Mouse (Mus musculus): ENCODE data around the gene Gstm2.
"Not testable (repeated sequence)": the region's sequence is repeated elsewhere in the genome, so short reads cannot be mapped to it uniquely, and the experiment has no call there.

The Gstm2 gene

DNA sequence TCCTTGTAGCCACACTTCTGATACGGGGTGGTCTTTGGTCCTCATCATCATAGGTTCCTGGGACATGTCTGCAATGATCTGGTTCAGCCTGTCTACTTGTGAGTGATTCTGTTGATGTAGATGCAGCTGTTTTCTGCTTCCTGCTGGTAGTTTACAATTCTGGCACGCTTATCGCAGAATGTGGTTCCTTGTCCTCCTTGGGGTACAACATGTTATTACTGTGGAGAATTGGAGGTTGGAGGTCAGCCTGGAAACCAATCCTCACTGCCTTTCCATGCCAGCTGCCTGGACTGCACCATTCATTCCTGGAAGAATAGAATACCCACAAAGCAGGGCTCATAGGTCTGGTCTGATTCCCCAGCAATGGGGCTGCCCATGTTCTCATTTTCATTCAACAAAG, 13.2 kb upstream of the Gstm2 start:
- no peak for ATAC-seq (ENCODE audit: insufficient number of reproducible peaks, low FRiP score, low TSS enrichment)

DNA sequence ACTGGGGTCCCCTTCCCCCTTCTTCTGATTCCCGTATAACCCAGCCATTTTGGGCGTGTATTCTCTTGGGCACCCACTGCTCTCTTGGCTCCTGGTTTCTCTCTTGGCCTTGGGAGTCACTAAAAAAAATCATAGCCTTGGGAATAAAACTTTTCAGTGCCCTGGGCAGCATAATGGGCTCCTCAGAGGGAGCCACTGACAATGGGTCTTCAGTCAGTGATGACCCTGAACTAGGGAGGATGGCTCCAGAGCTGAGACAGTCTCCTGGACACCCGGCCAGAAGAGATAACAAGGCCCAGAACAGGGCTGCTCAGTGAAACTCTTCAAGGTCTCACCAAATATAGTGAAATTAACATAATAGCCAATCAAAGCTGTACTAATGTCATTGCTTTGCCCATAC, 12.3 kb upstream of the Gstm2 start:
- ATAC-seq (ENCODE audit: insufficient number of reproducible peaks, low FRiP score, low TSS enrichment) = no peak

DNA sequence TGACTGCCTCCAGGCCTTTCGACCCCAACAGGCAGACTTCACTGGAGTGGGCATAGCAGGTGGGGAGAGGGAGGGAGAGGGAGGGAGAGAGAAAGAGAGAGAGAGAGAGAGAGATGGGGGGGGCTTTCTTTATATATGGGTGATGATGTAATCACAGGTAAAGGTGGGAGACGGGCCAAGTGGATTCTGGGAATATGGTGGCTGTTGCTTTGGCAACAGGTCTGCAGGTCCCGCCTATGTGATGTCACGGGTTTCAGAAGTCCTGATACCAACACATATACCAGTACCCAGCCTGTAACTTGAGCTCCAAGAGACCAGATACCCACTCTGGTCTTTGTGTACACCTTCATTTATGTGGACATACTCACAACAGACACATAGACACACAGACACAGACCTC, 10.3 kb upstream of the Gstm2 start:
- ATAC-seq (ENCODE audit: insufficient number of reproducible peaks, low FRiP score, low TSS enrichment) = no peak

DNA sequence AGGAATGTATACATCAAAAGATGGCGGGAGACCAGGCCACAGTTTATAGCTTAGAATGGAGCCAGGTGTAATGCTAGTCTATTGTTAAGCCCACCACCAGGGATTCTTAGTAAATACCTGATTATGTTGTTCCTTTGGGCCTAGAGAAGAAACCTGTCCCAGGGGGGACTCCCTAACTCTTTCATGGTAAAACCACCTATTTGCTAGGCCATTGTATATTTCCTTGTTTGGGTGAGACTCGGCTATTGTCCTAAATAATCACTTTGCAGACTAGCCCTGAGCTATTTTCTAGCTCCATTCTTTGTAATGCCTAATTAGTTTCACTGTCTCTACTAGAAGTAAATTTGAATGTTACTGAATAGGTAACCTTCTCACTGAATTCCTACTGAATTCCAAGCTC, 9.7 kb upstream of the Gstm2 start:
- not testable (repeated sequence) for ATAC-seq (ENCODE audit: insufficient number of reproducible peaks, low FRiP score, low TSS enrichment)

DNA sequence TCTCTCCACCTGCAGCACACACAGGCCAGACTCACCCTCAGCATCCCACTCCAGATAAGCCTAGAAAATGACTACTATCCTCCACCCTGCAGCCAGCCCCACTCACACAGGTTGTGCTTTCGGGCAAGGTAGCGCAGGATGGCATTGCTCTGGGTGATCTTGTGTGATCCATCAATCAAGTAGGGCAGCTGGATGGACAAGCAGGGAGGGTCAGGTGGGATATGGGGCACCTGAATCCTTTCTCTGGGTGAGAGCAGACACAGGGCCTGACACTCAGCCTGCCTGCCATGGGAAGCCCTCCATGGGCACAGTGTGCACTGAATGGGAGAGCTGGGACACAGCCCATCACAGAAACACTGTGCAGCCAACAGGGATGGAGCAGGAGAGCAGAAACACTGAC, 1.1 kb downstream of the Gstm2 start:
- ATAC-seq (ENCODE audit: insufficient number of reproducible peaks, low FRiP score, low TSS enrichment) = not testable (repeated sequence)

DNA sequence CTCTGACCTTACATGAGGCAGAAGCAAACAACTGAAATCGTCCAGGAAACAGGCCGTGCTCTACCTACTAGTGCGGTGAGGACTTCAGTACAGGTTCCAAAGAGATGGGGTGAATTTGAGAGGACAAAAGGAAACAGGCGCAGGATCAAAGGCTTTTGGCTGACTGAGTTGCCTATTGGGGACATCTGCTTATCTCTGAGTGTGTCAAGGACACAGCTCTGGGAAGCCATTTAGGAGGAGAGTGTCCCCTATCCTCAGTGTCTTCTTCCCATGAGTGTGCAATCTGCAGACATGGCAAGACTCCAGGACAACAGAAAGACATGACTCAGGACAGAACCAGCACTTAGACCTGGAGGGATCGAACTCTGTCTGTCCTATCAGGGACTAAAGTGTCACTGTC, 1.8 kb downstream of the Gstm2 start:
- no peak for ATAC-seq (ENCODE audit: insufficient number of reproducible peaks, low FRiP score, low TSS enrichment)

DNA sequence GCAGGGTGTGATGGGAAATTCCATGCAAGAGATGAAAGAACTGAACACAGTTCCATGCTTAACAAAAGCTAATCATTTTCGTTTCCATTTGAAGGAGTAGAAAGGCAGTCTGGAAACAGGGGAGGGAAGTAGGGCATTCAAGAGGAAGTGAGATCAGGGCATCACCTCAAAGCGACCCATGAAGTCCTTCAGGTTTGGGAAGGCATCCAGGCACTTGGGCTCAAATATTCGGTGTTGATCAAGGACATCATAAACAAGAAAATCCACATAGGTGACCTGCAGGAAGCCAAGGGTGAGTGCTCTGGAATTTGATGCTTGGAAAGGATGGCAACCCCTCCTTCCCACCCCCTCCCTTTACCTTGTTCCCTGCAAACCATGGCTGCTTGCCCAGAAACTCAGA, 2.5 kb downstream of the Gstm2 start:
- ATAC-seq (ENCODE audit: insufficient number of reproducible peaks, low FRiP score, low TSS enrichment) = no peak

DNA sequence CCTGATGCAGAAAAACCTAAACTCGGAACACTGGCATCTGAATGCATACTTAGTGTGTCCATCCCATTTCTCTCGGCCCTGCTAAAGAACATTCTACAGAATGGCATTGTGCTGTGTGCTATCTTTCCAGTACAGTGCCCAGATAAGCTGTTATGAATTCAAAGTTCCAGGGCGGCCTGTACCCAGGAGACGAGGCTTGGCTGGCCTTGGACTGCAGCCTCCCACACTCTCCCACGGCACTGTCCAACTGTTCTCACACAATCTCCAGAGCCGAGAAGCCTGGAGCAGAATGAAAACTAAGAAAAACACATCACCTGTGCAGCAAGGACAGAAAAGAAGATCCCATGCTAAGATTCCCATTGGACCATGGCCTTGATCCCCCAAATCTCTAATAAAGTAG, 3.5 kb downstream of the Gstm2 start:
- no peak for ATAC-seq (ENCODE audit: insufficient number of reproducible peaks, low FRiP score, low TSS enrichment)

DNA sequence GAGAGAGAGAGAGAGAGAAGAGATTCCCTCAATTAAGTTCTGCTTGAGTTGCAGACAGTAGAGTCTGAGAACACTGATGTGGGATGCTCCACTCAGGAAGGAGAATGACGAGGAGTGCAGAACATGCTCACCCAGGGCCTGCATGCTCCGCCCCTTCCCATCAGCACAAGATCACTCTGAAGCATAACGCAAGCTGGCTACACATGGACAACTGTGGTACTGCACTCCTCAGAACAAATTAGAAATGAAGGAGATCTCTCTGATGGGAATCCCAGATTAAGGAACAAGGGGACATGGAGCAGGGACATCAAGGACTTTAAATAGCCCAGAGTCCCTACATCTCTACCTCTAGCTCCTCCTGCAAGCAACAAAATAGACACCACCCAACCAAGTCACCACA, 5.0 kb downstream of the Gstm2 start:
- ATAC-seq (ENCODE audit: insufficient number of reproducible peaks, low FRiP score, low TSS enrichment) = no peak

DNA sequence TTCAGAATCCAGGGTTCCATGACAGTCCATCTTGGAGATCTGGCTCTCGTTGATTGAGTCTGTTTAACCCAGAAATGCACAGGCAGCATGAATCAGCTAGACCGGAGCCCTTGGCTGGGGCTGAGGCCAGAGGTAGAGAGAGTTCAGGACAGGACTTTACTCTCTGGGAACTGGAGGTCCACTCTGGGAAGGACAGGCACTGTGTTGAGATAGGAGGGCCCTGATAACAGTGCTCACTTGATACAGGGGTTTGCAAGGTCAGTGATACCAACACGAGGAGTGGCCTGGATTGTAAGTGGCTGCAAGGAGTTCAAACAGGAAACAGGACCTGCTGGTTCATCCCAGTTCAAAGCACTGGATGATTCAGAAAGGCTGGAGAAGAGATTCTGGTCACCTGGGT, 8.6 kb downstream of the Gstm2 start:
- ATAC-seq (ENCODE audit: insufficient number of reproducible peaks, low FRiP score, low TSS enrichment) = no peak

DNA sequence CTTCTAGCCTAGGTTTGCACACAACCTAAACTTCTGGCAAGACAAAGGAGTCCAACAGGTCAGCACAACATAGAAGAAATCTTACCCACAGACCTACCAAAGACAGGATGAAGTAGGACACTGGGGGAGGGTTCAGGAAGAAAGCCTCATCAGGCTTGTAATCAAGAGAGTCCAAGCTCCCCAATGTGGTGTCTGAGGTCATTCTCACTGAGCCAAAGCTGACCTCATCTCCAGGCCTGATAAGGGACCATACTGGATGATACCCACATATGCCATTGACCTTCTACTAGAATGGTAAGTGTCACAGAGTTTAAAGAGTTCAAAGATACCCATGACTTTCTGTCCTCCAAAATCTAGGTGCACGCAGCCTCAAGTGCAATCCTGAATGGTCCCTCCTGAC, 12.0 kb downstream of the Gstm2 start:
- no peak for ATAC-seq (ENCODE audit: insufficient number of reproducible peaks, low FRiP score, low TSS enrichment)

DNA sequence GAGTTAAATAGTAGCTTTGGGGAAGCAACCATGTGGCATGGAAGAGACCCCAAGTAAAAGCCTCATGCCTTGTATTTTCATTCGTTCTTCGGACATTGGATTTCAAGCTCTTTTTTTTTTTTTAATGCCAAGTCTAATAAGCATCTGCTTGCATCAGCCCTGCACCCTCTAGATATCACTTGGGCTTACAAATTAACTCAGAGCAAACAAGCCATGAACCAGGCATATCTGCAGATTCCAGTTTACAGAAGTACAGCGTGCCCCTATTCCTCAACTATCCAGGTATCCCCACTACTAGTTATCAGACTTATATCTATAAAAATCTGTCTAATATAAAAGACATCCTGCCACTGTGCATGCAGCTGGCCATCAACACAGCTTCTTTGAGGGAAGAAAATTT, 14.2 kb downstream of the Gstm2 start:
- no peak for ATAC-seq (ENCODE audit: insufficient number of reproducible peaks, low FRiP score, low TSS enrichment)

DNA sequence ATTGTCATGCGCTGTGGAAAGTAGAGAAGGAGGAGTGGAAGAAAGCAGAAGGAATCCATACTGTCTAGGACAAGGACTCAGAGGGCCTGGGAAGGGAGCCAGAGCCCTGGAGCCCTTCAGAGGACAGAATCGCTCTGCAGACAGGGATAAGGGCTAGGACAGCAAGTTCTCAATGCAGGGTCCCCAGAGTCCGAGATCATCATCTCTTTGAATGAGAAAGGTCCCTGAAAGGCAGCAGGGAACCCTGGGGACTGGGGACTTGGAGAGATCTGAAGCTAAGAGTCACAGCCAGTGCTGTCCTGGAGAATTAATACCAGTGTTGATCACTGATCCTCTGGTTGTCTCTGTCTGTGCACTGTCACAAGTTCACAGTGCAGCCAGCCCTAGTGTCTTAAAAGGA, 15.2 kb downstream of the Gstm2 start:
- not testable (repeated sequence) for ATAC-seq (ENCODE audit: insufficient number of reproducible peaks, low FRiP score, low TSS enrichment)

DNA sequence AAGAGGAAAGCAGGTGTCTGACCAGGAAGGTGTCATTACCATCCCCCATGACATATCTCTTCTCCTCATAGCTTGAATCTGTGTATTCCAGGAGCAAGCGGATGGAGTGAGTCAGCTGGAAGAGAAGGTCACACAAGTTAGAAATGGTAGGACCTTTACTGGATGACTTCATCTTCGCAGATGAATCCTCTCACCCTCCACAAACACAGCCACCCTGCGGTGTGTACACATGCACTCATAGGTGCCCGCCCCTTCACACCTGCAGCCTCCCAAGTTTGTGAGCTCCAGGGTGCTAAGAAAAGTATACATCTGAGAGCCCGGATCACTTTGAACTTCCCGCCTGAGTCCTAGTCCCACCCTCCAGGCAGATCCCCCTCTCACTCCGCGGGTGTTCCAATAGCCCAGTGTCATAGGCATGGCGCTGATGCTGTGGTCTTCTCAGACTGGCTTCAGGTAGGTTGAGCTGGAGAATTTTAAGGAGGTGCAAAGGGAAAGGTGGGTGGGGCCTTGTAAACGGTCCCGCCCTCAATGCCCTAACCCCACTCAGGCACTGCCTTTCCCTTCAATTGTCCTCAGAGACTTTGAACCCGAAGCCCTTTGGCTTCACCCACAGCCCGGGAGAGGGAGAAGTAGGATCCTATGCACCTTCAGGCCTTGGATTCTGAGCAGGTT, 17.4 kb downstream of the Gstm2 start, which contains the start of gene Gstm3:
Gene Gstm3 (minus strand): TSS at position 560 of the 672 bp plus-strand sequence.
- ATAC-seq (ENCODE audit: insufficient number of reproducible peaks, low FRiP score, low TSS enrichment) = no peak

DNA sequence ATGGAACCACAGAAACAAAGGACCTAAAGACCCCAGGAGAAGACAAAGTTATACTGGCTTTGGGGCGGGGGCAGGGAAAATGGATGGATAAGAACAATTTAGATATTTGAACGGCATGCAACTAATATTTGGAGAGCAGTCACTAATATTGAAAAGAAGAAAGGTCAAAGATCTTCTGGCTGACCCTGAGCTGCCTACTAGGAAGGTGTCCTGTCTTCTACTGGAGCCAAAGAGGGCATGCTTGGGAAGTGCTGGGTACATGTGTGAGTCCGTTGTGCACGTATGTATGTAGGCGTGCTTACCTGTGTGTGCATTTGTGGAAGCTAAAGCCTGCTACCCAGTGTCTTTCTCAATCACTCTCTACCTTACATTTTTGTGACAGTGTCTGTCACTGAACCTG, 19.6 kb downstream of the Gstm2 start:
- no peak for ATAC-seq (ENCODE audit: insufficient number of reproducible peaks, low FRiP score, low TSS enrichment)

DNA sequence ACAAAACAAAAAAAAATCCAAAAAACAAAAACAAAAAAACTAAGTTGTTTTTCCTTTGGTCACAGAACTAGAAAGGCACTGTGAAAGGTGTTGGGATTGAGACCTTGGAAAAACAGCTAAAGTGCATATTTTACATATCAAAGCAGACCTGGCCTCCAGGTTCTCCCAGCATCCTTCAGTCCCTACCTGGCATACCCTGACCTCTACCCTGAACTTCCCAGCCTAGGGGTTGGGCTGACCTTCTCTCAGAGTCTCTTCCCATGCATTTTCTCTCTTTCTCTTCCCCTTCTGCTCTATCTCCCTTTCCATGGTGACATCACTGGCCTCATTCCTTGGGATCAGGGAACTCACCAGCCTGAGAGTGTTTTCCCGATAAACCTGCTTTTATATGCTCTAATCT, 20.7 kb downstream of the Gstm2 start:
- no peak for ATAC-seq (ENCODE audit: insufficient number of reproducible peaks, low FRiP score, low TSS enrichment)

DNA sequence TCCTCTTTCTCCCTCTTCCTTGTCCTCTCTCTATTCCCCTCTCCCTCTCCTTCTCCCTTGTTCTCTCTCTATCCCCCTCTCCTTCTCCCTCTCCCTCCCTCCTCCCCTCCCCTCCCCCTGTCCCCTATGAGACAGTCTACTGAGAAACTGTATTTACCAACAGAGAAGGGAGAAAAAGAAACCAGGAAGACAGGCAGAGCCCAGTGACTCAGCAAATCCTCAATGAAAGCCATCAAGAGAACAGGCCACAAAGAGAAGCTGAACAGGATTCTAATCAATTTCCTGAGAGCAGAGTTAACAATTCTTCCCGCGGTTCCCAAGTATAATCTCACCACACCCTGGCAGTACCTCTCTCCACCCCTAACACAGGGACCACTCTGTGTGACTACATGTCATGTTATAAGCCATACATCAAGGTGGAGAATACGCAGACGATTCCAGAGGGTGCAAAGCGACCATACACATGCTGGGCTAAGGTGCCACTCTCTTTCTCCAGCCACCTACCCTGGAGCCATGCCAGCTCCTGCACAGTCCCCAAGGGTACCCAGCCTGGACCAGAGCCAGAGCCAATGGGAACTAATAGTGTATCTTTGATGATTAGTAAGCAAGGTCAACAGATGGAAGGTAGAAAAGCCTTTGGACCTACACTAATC, 21.5 kb downstream of the Gstm2 start:
- no peak for ATAC-seq (ENCODE audit: insufficient number of reproducible peaks, low FRiP score, low TSS enrichment)

DNA sequence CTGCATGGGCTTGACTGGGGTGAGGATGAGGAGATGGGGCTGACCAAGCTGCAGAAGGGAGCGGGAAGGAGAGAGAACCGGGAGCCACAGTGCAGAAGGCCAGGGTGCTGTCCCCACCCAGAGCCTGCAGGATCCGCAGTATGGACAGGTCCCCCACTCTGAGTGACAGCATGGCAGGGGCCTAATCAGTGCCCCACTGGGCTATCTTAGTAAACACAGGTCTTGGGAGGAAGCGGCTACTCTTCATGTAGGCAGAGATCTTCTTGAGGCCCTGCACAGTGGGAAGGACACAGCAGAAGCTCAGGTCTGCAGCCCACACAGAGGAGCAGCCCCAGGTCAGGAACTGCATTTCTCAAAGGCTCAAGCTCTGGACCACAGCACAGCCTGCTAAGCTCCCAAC, 22.2 kb downstream of the Gstm2 start:
- ATAC-seq (ENCODE audit: insufficient number of reproducible peaks, low FRiP score, low TSS enrichment) = no peak

DNA sequence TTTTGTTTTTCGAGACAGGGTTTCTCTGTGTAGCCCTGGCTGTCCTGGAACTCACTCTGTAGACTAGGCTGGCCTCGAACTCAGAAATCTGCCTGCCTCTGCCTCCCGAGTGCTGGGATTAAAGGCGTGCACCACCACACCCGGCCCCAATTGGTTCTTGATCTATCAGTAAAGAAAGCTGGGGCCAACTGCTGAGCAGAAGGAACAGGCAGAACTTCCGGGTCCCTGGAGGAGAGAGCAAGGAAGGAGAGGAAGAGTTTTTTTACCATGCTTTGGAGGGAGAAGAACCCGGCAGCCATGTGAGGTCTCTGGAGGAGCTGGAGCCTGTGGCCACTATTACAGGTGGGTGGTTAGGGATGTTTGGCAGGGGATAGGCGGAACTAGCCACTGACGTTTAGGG, 31.0 kb downstream of the Gstm2 start:
- not testable (repeated sequence) for ATAC-seq (ENCODE audit: insufficient number of reproducible peaks, low FRiP score, low TSS enrichment)

DNA sequence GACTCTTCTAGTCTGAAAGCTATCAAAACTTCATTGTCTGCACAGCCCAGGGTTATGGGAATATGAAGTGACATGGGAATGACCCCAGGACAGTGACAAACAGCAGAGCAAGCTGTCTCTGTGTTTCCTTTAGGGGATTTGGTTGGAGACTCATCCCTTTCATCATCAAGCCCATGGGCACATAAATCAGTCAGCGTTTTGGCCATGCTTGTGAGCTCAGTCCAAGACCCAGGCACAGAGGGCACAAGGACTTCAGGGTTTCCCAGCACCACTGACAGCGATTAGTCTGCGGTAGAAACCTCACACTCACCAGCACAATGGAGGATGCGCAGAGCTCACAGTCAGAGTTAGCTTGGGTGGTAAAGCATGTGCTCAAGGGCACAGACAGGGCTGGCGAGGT, 32.3 kb downstream of the Gstm2 start:
- no peak for ATAC-seq (ENCODE audit: insufficient number of reproducible peaks, low FRiP score, low TSS enrichment)

DNA sequence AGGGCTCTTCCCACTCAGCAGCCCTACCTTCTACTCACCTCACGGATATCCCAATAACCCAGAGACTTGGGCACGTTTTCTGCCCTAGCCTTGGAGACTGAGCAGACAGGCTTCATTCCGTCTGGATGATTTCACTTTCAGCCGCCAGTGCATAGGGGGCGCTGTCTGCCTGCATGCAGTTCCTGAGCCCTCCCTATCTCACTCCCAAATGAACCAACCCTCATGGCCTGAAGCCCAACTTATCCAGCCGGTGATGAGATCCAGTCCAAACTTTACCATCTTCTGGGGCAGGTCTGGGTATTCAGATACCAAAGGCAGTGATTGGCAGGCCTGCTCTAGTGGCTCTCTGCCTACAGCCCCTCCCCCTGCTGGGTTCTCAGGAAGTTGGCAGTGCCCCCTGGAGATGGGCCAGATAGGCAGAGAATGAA, 32.9 kb downstream of the Gstm2 start:
- peak; percentile 31 for ATAC-seq (ENCODE audit: insufficient number of reproducible peaks, low FRiP score, low TSS enrichment)

DNA sequence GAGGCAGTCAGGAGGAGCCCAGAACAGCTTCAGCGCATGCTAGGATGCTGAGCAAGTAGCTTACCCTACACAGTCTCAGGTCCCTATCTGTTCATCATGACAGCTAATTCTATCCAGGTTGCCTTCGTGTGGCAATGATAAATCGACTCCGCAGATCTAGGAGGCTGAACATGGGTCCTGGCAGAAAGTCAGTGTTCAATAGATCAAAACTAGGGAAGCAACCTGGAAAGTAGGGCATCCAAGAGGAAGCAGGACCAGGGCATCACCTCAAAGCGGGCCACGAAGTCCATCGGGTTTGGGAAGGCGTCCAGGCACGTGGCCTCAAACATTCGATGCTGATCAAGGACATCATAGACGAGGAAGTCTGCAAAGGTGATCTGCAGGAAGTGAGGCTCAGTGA, 35.7 kb downstream of the Gstm2 start:
- ATAC-seq (ENCODE audit: insufficient number of reproducible peaks, low FRiP score, low TSS enrichment) = no peak

Measured in cerebellum, adult (tissue).